Mouse (Mus musculus) MEL (cell line): ENCODE measurements around the gene Map3k20.

ENCODE experiments used
- CTCF ChIP-seq, 3 experiments: IDR thresholded peaks in 2 of 3; conservative IDR thresholded peaks in 1 of 3; 2 replicates each; pipeline ENCODE4 v1.5.1; 2011 to 2012; ENCODE audit warnings: low read length in 3 of 3, low read depth in 2 of 3, mild to moderate bottlenecking in 2 of 3, improper control_type of control experiment in 1 of 3, inconsistent platforms in 1 of 3, mixed read lengths in 1 of 3, moderate library complexity in 1 of 3; ENCODE audit not compliant: control insufficient read depth in 1 of 3, insufficient read depth in 1 of 3, poor library complexity in 1 of 3, severe bottlenecking in 1 of 3
- POLR2A ChIP-seq, 2 experiments: IDR thresholded peaks; 2 replicates each; pipeline ENCODE4 v1.6.1; 2011 to 2012; ENCODE audit warnings: low read length in 2 of 2, mild to moderate bottlenecking in 2 of 2, control low read depth in 1 of 2, improper control_type of control experiment in 1 of 2, low read depth in 1 of 2, moderate library complexity in 1 of 2; ENCODE audit not compliant: control insufficient read depth in 1 of 2, insufficient read depth in 1 of 2, poor library complexity in 1 of 2
- RCOR1 ChIP-seq: IDR thresholded peaks from 2 replicates; pipeline ENCODE4 v1.6.1; 2012; ENCODE audit warnings: low read depth, mild to moderate bottlenecking, inconsistent platforms, low read length, improper control_type of control experiment
- ZNF384 ChIP-seq: IDR thresholded peaks from 2 replicates; pipeline ENCODE4 v1.6.1; 2012; ENCODE audit warnings: low read depth, mild to moderate bottlenecking, inconsistent platforms, low read length, improper control_type of control experiment

GRCm38 (mm10) chr2:72298406-72298805 lies 13.0 kb downstream of the Map3k20 start:
- TF ChIP-seq ZNF384 (no peak), CTCF (IDR thresholded peaks at IDR 0.05 in 2 of 3, conservative IDR thresholded peaks at IDR 0.05 in 1 of 3; ENCODE audit: control insufficient read depth in 1 of 3, insufficient read depth in 1 of 3, low read depth in 2 of 3, low read length in 3 of 3, poor library complexity in 1 of 3, severe bottlenecking in 1 of 3) (peak; percentile 47 to 84 (median 72)), RCOR1 (no peak), POLR2A (IDR thresholded peaks at IDR 0.05; ENCODE audit: control insufficient read depth in 1 of 2, insufficient read depth in 1 of 2, low read depth in 1 of 2, low read length in 2 of 2, poor library complexity in 1 of 2) (no peak)
